In genomic region chr2:159718738-159719137, GRCm38 (mm10) we compare ENCODE assay signal across 25 mouse cellular contexts.
DNase-seq lines count a peak whose midpoint lies in the region; ATAC-seq and TF ChIP-seq lines count a peak whose summit lies in the region.
"Had no signal": no experiment of that assay in that cellular context is flagged by ENCODE, and none has a peak within 500 bp of the region (broad histone marks: within the 10 kb centered on the region; RNA-seq: fewer than 3 reads in every experiment).

No protein-coding gene starts in this region.

- no peak for TF ChIP-seq CTCF in cerebellum, adult 2 months (IDR thresholded peaks at IDR 0.05; ENCODE audit: borderline replicate concordance, insufficient read depth, low read depth, low read length)

- H3K27me3 ChIP-seq in cerebellum, adult 2 months (ENCODE audit: control insufficient read depth, insufficient read depth, low read length), result no peaks in the 10 kb centered on the region
- no peaks in the 10 kb centered on the region for H3K27me3 ChIP-seq in limb, embryonic 14.5 days (ENCODE audit: control insufficient read depth, insufficient read depth, low read length)
- H3K27me3 ChIP-seq in limb, embryonic 10.5 days (ENCODE audit: low read depth, poor library complexity, severe bottlenecking), result no peaks in the 10 kb centered on the region
- H3K27me3 ChIP-seq in midbrain, embryonic 14.5 days (ENCODE audit: control insufficient read depth, insufficient read depth, low read length), result no peaks in the 10 kb centered on the region
- no peaks in the 10 kb centered on the region for H3K27me3 ChIP-seq in midbrain, embryonic 16.5 days (ENCODE audit: control insufficient read depth, insufficient read depth, low read depth, low read length)
- H3K27me3 ChIP-seq: heart, embryonic 13.5 days; hindbrain, embryonic 12.5 days; limb, embryonic 12.5 days; liver, embryonic 12.5 days had no signal

- WGBS in cerebellum, adult 2 months, result 3% methylated on average over 2 of the region's 2 CpGs
- 30% methylated on average over 2 of the region's 2 CpGs for WGBS in limb, embryonic 14.5 days
- 39% methylated on average over 2 of the region's 2 CpGs for WGBS in limb, embryonic 10.5 days
- 53% methylated on average over 2 of the region's 2 CpGs for WGBS in midbrain, embryonic 14.5 days
- WGBS in midbrain, embryonic 16.5 days, result 51% methylated on average over 2 of the region's 2 CpGs

- no peak for TF ChIP-seq POLR2A in cerebellum, adult 2 months (IDR thresholded peaks at IDR 0.05; ENCODE audit: borderline replicate concordance, insufficient read depth, low read length)
- no peak for TF ChIP-seq POLR2A in limb, embryonic 14.5 days (IDR thresholded peaks at IDR 0.05; ENCODE audit: borderline replicate concordance, extremely low read depth, insufficient read depth, insufficient read length)

- H3K9me3 ChIP-seq in limb, embryonic 14.5 days (ENCODE audit: control insufficient read depth, low read length), result no peaks in the 10 kb centered on the region
- no peaks in the 10 kb centered on the region for H3K9me3 ChIP-seq in limb, embryonic 10.5 days (replicated peaks)
- no peaks in the 10 kb centered on the region for H3K9me3 ChIP-seq in midbrain, embryonic 14.5 days (ENCODE audit: control insufficient read depth, low read length)
- H3K9me3 ChIP-seq in midbrain, embryonic 16.5 days (replicated peaks; ENCODE audit: control insufficient read depth, low read length, poor library complexity, severe bottlenecking), result no peaks in the 10 kb centered on the region
- H3K9me3 ChIP-seq: hindbrain, embryonic 12.5 days; limb, embryonic 12.5 days; liver, embryonic 12.5 days had no signal

- H3K36me3 ChIP-seq in limb, embryonic 14.5 days (ENCODE audit: control insufficient read depth, insufficient read depth, low read length), result no peaks in the 10 kb centered on the region
- H3K36me3 ChIP-seq in limb, embryonic 10.5 days, result no peaks in the 10 kb centered on the region
- H3K36me3 ChIP-seq in midbrain, embryonic 14.5 days (ENCODE audit: control insufficient read depth, insufficient read depth, low read length), result no peaks in the 10 kb centered on the region
- H3K36me3 ChIP-seq in midbrain, embryonic 16.5 days (ENCODE audit: control insufficient read depth, insufficient read depth, low read length), result no peaks in the 10 kb centered on the region
- H3K36me3 ChIP-seq: heart, embryonic 13.5 days; hindbrain, embryonic 12.5 days; limb, embryonic 12.5 days; liver, embryonic 12.5 days had no signal

- no peak overlapping the region for H3K9ac ChIP-seq in limb, embryonic 14.5 days (ENCODE audit: low read depth, low read length, severe bottlenecking)
- no peak overlapping the region for H3K9ac ChIP-seq in midbrain, embryonic 14.5 days (replicated peaks; ENCODE audit: low read length)
- H3K9ac ChIP-seq in midbrain, embryonic 16.5 days (ENCODE audit: low read depth, low read length), result no peak overlapping the region
- H3K9ac ChIP-seq: forebrain, postnatal 0 days; heart, embryonic 13.5 days; hindbrain, embryonic 12.5 days; limb, embryonic 12.5 days; liver, embryonic 12.5 days had no signal

- peak; percentile 49 to 66 for DNase-seq in cerebellum, postnatal 14 days
- no peak for DNase-seq in cerebellum, adult 2 months
- DNase-seq in gastrocnemius, postnatal 14 days, result peak; percentile 47
- DNase-seq in gastrocnemius, postnatal 36 days, result no peak
- DNase-seq in limb, embryonic 14.5 days (ENCODE audit: low spot score), result no peak
- DNase-seq in limb, embryonic 10.5 days (ENCODE audit: low spot score), result no peak
- peak; percentile 13 for DNase-seq in midbrain, embryonic 14.5 days
- DNase-seq: adrenal gland, postnatal 10 days; cerebellum, adult 9-10 months; forebrain, postnatal 0 days; heart, adult 18-20 months; heart, postnatal 14 days; kidney, adult 9 months; kidney, postnatal 14 days; lung, adult 18-20 months; right cerebral cortex, postnatal 14 days; thymus, adult 2 months; thymus, postnatal 4 days had no signal

- H3K4me1 ChIP-seq in cerebellum, adult 2 months (ENCODE audit: control insufficient read depth, insufficient read depth, low read length), result no peaks in the 10 kb centered on the region
- peaks cover 6% of the 10 kb centered on the region; the same call in 1 of the 2 replicates for H3K4me1 ChIP-seq in limb, embryonic 14.5 days (ENCODE audit: control insufficient read depth, insufficient read depth, low read length)
- H3K4me1 ChIP-seq in limb, embryonic 10.5 days, result peaks cover 11% of the 10 kb centered on the region
- no peaks in the 10 kb centered on the region for H3K4me1 ChIP-seq in midbrain, embryonic 14.5 days (ENCODE audit: control insufficient read depth, insufficient read depth, low read length)
- no peaks in the 10 kb centered on the region for H3K4me1 ChIP-seq in midbrain, embryonic 16.5 days (ENCODE audit: control insufficient read depth, insufficient read depth, low read length)
- H3K4me1 ChIP-seq: heart, embryonic 13.5 days; hindbrain, embryonic 12.5 days; liver, embryonic 12.5 days had no signal

- ATAC-seq in limb, embryonic 14.5 days (ENCODE audit: low FRiP score, low read depth), result peak; percentile 65; the same call in 1 of the 2 replicates
- no peak for ATAC-seq in midbrain, embryonic 14.5 days (ENCODE audit: low FRiP score, low TSS enrichment)
- no peak for ATAC-seq in midbrain, embryonic 16.5 days
- ATAC-seq: forebrain, postnatal 0 days; intestine, embryonic 16.5 days; liver, embryonic 12.5 days had no signal

- no peak overlapping the region for H3K4me3 ChIP-seq in cerebellum, adult 2 months (replicated peaks; ENCODE audit: insufficient read depth, low read depth, low read length)
- H3K4me3 ChIP-seq in limb, embryonic 14.5 days (replicated peaks; ENCODE audit: low read length), result no peak overlapping the region
- H3K4me3 ChIP-seq in limb, embryonic 10.5 days, result no peak overlapping the region
- no peak overlapping the region for H3K4me3 ChIP-seq in midbrain, embryonic 14.5 days (replicated peaks; ENCODE audit: low read depth, low read length)
- no peak overlapping the region for H3K4me3 ChIP-seq in midbrain, embryonic 16.5 days (ENCODE audit: low read depth, low read length)
- H3K4me3 ChIP-seq: heart, embryonic 13.5 days; hindbrain, embryonic 12.5 days; limb, embryonic 12.5 days; liver, embryonic 12.5 days had no signal

- no peak overlapping the region for H3K4me2 ChIP-seq in limb, embryonic 14.5 days (replicated peaks; ENCODE audit: low read depth, low read length, severe bottlenecking)
- no peak overlapping the region for H3K4me2 ChIP-seq in midbrain, embryonic 14.5 days (ENCODE audit: low read length)
- no peak overlapping the region for H3K4me2 ChIP-seq in midbrain, embryonic 16.5 days (ENCODE audit: low read length)
- H3K4me2 ChIP-seq: heart, embryonic 13.5 days; hindbrain, embryonic 12.5 days; limb, embryonic 12.5 days; liver, embryonic 12.5 days had no signal

- H3K27ac ChIP-seq in cerebellum, adult 2 months (ENCODE audit: insufficient read depth, low read length), result no peak overlapping the region
- H3K27ac ChIP-seq in limb, embryonic 14.5 days (replicated peaks; ENCODE audit: low read depth, low read length), result no peak overlapping the region
- no peak overlapping the region for H3K27ac ChIP-seq in limb, embryonic 10.5 days
- no peak overlapping the region for H3K27ac ChIP-seq in midbrain, embryonic 14.5 days (replicated peaks; ENCODE audit: low read depth, low read length)
- H3K27ac ChIP-seq in midbrain, embryonic 16.5 days (ENCODE audit: low read length), result no peak overlapping the region
- H3K27ac ChIP-seq: heart, embryonic 13.5 days; hindbrain, embryonic 12.5 days; limb, embryonic 12.5 days; liver, embryonic 12.5 days; stomach, postnatal 0 days had no signal

- intact Hi-C loops in gastrocnemius, postnatal 14 days (cut with DNase I; ENCODE audit: low total_unique reads), result no loop called here
- intact Hi-C loops in gastrocnemius, postnatal 36 days (cut with DNase I), result no loop called here

Comparison
In these comparisons a context has a peak if more than half of its experiments do, and no peak if none do; other contexts are left out.
1. DNase-seq: peak in cerebellum, postnatal 14 days (2 of 2), gastrocnemius, postnatal 14 days (single experiment) and midbrain, embryonic 14.5 days (single experiment); none in cerebellum, adult 2 months (0 of 2), gastrocnemius, postnatal 36 days (0 of 2), limb, embryonic 14.5 days (single experiment) and limb, embryonic 10.5 days (single experiment).